Mouse (Mus musculus) midbrain, embryonic 11.5 days (tissue): Measurements from ENCODE around the gene Bcl11b. TPM values are rescaled to one million over a fixed set of nuclear protein-coding genes. Genes with fewer than 3 reads are reported as not detected.

Experiments
- ATAC-seq: fragments of 200-750 bp; cut with Nextera tagmentation; 2 replicates; pipeline ENCODE4 v1.8.0; 2017; ENCODE audit warnings: moderate TSS enrichment, moderate library complexity; ENCODE audit not compliant: low FRiP score
- DNase-seq: peaks from one replicate; pipeline ENCODE4 v3.0.0; 2015; ENCODE audit warnings: low spot score; ENCODE audit errors: missing footprints
- H3K27ac ChIP-seq: fragments of 300-500 bp; sonication (generic); 2 replicates; pipeline ENCODE4 v1.5.1; 2014; ENCODE audit warnings: low read depth, low read length
- H3K27me3 ChIP-seq: fragments of 300-500 bp; sonication (generic); 2 replicates; pipeline ENCODE4 v1.6.1; 2014; ENCODE audit warnings: mild to moderate bottlenecking, low read length, moderate library complexity, mixed read lengths; ENCODE audit not compliant: control insufficient read depth, insufficient read depth
- H3K36me3 ChIP-seq: fragments of 300-500 bp; sonication (generic); 2 replicates; pipeline ENCODE4 v1.6.1; 2014; ENCODE audit warnings: mild to moderate bottlenecking, low read length, moderate library complexity, mixed read lengths; ENCODE audit not compliant: control insufficient read depth, insufficient read depth
- H3K4me1 ChIP-seq: fragments of 300-500 bp; sonication (generic); 2 replicates; pipeline ENCODE4 v1.6.1; 2014; ENCODE audit warnings: low read length; ENCODE audit not compliant: control insufficient read depth, insufficient read depth
- H3K4me2 ChIP-seq: fragments of 300-500 bp; sonication (generic); 2 replicates; pipeline ENCODE4 v1.6.1; 2014; ENCODE audit warnings: mild to moderate bottlenecking, moderate library complexity
- H3K4me3 ChIP-seq: fragments of 300-500 bp; sonication (generic); 2 replicates; pipeline ENCODE4 v1.5.1; 2014; ENCODE audit warnings: low read depth, low read length
- H3K9ac ChIP-seq: fragments of 300-500 bp; sonication (generic); 2 replicates; pipeline ENCODE4 v1.6.1; 2014; ENCODE audit warnings: low read length
- H3K9me3 ChIP-seq: fragments of 300-500 bp; sonication (generic); 2 replicates; pipeline ENCODE4 v1.6.1; 2016; ENCODE audit warnings: low read length; ENCODE audit not compliant: control insufficient read depth
- WGBS: fragments of 180-500 bp; shearing (Covaris S2); extraction: QIAGEN DNeasy Blood & Tissue Kit; methylation state at CpG from one replicate; pipeline ENCODE4 v1.1.7; 2014; 5-methylcytosine and 5-hydroxymethylcytosine counted together
- polyA plus RNA-seq: library from polyadenylated mRNA; unstranded; fragments of >200 nt; fragmentation: Nextera tagmentation; extraction: Ambion mirVana; gene quantifications from 2 replicates; pipeline ENCODE4 v1.2.1, GENCODE M21; 2014

Bcl11b gene
- polyA plus RNA-seq, 1 experiment from 2014 or later = 6.3 TPM

DNA sequence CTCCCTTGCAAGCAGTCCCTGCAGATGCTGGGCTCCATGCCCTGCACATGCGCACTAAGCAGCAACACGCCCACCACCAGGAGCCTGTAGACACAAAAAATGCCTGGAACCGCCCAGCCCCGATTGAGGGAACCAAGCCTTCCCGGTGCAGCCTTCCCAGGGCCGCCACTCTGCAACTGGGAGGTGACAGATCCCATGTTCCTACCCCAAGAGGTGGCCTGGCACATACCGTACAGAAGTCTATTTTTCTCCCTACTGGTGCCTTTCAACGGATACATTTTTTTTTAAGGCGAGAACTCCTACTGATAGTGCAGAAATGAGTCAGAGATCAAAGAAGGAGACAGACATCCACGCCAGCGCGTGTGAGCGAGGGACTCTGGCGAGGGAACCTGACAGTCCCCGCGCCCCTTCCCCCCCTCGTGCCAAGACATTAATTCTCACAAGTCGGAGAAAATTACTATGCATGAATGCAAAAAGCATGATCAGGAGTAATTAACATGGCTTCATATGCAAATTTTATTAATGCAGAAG is 33.5 kb downstream of the Bcl11b start:
- Histone ChIP-seq H3K27ac (no peak overlapping the region; the same call in 1 of the 2 replicates), H3K9me3 (no peaks in the 10 kb centered on the region), H3K4me1 (peaks cover 32% of the 10 kb centered on the region), H3K9ac (no peak overlapping the region), H3K36me3 (no peaks in the 10 kb centered on the region), H3K4me3 (no peak overlapping the region), H3K27me3 (no peaks in the 10 kb centered on the region; the same call in 1 of the 2 replicates), H3K4me2 (no peak overlapping the region)
- WGBS = 51% methylated on average over 18 of the region's 18 CpGs
- no peak for DNase-seq
- ATAC-seq = no peak

DNA sequence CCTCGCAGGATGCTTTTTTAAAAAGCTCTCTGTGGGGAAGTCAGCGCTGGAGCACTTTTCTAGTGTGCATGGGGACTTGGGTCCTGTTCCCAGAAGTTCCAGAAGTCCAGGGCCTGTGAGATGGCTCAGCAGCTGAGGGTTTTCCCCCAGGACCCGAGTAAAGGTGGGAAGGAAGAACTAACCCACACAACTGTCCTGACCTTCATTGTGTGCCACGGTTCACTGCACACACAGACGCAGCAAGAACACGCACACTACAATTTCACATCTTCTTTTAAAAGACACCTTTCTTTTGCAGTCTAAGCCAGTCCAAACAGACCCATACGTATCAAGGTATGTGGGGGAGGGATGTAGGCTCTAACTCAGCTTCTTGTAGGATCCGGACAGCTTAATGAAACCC is 34.3 kb downstream of the Bcl11b start:
- Histone ChIP-seq H3K9ac (no peak overlapping the region), H3K4me2 (no peak overlapping the region)
- ATAC-seq = no peak

DNA sequence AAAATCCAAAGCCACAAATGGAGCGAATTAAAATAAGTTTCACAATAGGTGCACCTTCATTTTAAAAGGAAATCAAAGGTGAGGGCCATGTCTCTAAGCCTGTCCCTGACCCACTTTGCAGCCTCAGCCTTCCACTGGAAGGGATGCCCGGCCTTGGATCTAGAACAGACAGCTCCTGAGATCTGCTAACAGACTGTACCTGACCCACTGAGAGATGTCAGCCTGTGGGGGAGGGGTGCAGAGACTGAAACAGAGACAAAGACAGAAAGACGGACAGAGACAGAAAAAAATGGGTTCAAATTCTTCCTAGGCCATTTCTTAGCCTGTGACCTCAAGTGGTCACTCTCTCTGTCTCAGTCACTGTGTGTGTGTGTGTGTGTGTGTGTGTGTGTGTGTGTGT is 35.1 kb downstream of the Bcl11b start:
- 82% methylated on average over 3 of the region's 3 CpGs for WGBS
- no peaks in the 10 kb centered on the region for H3K9me3 ChIP-seq
- no peaks in the 10 kb centered on the region; the same call in 1 of the 2 replicates for H3K27me3 ChIP-seq
- ATAC-seq (no peak), DNase-seq (no peak)
- no peak overlapping the region for H3K27ac ChIP-seq
- no peaks in the 10 kb centered on the region for H3K36me3 ChIP-seq
- H3K4me2 ChIP-seq = no peak overlapping the region
- peaks cover 18% of the 10 kb centered on the region for H3K4me1 ChIP-seq
- no peak overlapping the region for H3K9ac ChIP-seq
- H3K4me3 ChIP-seq = no peak overlapping the region

More for the DNA sequence above, 34.3 kb downstream of the Bcl11b start:
- no peaks in the 10 kb centered on the region for H3K9me3 ChIP-seq
- no peak overlapping the region for H3K4me3 ChIP-seq
- 77% methylated on average over 8 of the region's 8 CpGs for WGBS
- no peak overlapping the region for H3K27ac ChIP-seq
- no peaks in the 10 kb centered on the region; the same call in 1 of the 2 replicates for H3K27me3 ChIP-seq
- H3K4me1 ChIP-seq = peaks cover 26% of the 10 kb centered on the region
- H3K36me3 ChIP-seq = no peaks in the 10 kb centered on the region
- no peak for DNase-seq

DNA sequence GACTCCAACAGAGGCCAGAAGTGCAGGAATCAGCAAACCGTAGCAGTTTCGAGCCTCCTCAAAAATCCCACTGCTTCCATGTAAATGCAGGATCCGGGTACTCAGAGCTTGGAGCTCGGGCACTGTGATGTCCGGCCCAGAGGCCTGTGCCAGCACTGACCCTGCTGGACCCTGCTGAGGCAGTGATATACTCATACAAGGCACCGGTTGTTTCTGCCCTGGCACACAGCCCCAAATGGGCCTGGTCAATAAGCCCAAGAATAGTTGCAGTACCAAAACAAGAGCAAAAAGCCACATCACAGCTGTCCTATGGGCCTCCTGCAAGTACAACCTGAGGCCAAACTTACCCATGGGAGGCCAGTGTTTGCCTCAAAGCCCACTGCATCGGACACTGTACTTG is 36.4 kb downstream of the Bcl11b start:
- no peaks in the 10 kb centered on the region for H3K27me3 ChIP-seq
- no peak overlapping the region for H3K27ac ChIP-seq
- WGBS = 91% methylated on average over 7 of the region's 7 CpGs
- no peaks in the 10 kb centered on the region for H3K36me3 ChIP-seq
- H3K9ac ChIP-seq = no peak overlapping the region
- no peak for DNase-seq
- no peaks in the 10 kb centered on the region for H3K9me3 ChIP-seq
- no peak overlapping the region for H3K4me3 ChIP-seq
- no peak overlapping the region for H3K4me2 ChIP-seq
- peaks cover 5% of the 10 kb centered on the region for H3K4me1 ChIP-seq
- ATAC-seq = no peak

DNA sequence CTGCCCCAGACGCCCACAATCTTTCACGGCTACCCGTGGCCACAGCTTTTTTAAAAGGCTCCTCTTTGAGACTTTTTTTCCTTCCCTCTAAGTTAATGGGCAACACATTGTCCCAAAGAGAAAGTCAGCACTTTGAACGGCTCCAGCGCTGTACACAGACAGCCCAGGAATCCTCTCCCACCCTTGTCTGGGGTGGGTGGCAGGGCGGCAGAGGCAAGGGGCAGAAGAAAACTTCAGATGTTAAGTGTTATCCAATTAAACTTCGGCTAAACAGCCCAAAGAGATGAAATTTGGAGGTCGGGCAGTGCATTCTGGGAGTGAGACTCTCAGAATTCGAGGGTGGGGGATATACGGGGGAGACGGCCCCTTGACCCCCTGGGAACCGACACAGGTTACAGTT is 38.3 kb downstream of the Bcl11b start:
- no peaks in the 10 kb centered on the region for H3K9me3 ChIP-seq
- no peak overlapping the region for H3K27ac ChIP-seq
- WGBS = 82% methylated on average over 12 of the region's 12 CpGs
- no peaks in the 10 kb centered on the region for H3K36me3 ChIP-seq
- no peak overlapping the region for H3K4me2 ChIP-seq
- DNase-seq (no peak), ATAC-seq (no peak)
- H3K4me3 ChIP-seq = no peak overlapping the region
- no peak overlapping the region for H3K9ac ChIP-seq
- peaks cover 9% of the 10 kb centered on the region for H3K4me1 ChIP-seq
- no peaks in the 10 kb centered on the region for H3K27me3 ChIP-seq

DNA sequence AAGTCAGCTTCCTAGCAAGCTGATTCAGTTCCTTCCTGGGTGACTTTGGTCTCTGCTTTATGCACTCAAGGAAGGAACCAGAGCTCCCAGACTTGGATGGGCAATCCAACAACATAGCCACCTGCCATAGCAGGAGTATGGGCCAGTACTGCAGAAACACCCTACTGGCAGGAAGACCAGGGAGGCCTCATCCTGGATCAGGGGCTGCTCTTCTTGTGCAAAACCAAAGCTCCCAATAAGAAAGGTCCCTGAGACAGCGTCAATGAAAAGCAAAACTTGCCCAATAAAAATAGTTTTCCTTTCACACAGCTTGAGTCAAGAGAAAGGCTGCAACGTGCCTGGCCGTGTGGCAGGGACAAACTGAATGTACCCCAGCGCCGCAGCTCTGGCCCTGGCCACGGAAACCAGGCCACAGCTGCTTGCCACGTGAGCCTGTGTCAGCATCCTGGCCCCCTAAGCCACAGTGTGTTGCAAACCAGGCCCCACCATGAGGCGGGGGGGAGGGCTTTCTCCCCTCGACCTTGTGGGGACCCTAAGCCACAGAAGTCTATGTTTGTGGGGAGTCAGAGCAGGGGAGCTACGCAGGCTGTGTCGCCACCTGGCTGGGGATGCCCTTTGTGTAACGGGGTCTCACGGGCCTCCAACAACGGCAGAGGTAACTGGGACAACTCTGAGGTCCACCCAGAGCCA is 38.9 kb downstream of the Bcl11b start:
- no peak overlapping the region for H3K4me2 ChIP-seq
- 74% methylated on average over 14 of the region's 14 CpGs for WGBS
- H3K4me3 ChIP-seq = no peak overlapping the region
- H3K4me1 ChIP-seq = peaks cover 10% of the 10 kb centered on the region
- no peaks in the 10 kb centered on the region for H3K9me3 ChIP-seq
- no peaks in the 10 kb centered on the region for H3K36me3 ChIP-seq
- ATAC-seq = no peak
- H3K27ac ChIP-seq = no peak overlapping the region
- H3K27me3 ChIP-seq = no peaks in the 10 kb centered on the region
- no peak overlapping the region for H3K9ac ChIP-seq
- DNase-seq = no peak

DNA sequence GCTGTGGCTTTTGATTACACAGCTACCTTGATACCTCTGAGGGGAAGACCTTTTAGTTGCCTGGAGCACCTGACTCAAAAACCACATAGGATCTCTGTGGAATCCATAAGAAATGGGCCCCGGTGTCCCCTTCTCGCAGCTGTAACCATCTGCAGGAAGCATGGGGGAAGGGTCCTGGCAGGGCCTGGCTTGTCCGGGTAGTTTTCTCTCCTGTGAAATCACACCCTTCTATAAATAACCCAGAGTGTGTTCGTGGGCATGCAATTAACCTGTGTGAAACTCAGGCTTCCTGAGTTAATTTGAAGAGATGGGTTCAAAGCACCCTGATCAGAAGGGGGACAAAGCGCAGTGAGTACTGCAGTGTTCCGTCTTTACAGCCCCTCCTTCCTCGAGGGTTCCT is 40.5 kb downstream of the Bcl11b start:
- no peaks in the 10 kb centered on the region for H3K9me3 ChIP-seq
- WGBS = 78% methylated on average over 7 of the region's 7 CpGs
- H3K9ac ChIP-seq = no peak overlapping the region
- ATAC-seq = no peak
- DNase-seq = no peak
- no peak overlapping the region for H3K4me2 ChIP-seq
- H3K27ac ChIP-seq = no peak overlapping the region
- H3K36me3 ChIP-seq = no peaks in the 10 kb centered on the region
- H3K27me3 ChIP-seq = no peaks in the 10 kb centered on the region
- H3K4me3 ChIP-seq = no peak overlapping the region
- peaks cover 10% of the 10 kb centered on the region for H3K4me1 ChIP-seq

DNA sequence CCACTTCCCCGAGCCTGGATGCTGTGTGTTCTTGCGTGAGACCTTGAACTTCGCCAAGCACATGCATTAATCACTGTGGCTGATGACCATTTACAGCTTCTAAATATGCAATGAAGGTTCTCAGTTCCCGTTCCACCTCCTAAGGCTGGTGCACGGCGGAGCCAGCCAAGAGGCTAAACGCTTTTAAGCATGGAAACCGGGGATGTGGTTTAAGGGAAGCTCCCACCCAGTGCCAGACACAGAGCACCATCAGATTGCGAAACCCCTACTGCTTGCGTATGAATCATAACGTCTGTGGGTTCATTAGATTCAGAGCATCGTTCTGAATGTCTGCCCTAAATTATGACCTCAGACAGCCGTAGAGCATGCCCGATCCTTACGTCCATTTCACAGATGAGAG is 41.6 kb downstream of the Bcl11b start:
- no peak for ATAC-seq
- WGBS = 85% methylated on average over 15 of the region's 15 CpGs

DNA sequence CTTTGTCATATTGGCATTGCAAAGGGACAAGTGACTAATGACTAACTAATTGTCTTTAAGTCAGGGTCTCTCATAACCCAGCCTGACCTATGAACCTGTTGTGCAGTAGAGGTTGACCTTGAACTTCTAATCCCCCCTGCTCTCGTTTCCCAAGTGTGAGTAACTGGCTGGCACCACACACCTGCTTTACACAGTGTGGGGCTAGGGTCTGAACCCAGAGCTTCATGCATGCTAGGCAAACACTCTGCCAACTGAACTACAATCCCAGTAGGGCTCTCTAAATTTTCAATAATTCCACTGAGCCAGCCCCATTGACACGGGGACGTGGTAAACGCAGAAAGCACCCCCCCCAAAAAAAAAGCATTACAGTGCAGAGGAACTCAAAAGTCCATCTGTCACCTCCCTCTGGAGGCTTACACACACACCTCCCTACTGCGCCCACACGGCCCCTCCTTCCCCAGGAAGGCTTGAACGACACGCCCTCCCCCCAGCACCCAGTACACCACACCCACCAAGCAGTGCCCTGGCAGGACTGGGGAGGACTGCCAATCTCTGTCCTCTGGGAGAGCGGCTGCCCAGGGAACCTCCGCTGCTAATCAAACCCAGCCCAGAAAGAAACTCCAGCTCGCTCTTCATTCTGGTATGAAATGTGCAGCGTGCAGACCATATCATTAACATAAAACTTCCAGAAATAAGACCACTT is 42.5 kb downstream of the Bcl11b start:
- Histone ChIP-seq H3K27me3 (no peaks in the 10 kb centered on the region), H3K36me3 (no peaks in the 10 kb centered on the region), H3K9ac (no peak overlapping the region), H3K4me2 (no peak overlapping the region), H3K9me3 (no peaks in the 10 kb centered on the region), H3K27ac (no peak overlapping the region), H3K4me3 (no peak overlapping the region), H3K4me1 (peaks cover 10% of the 10 kb centered on the region)
- ATAC-seq (no peak), DNase-seq (no peak)
- 68% methylated on average over 12 of the region's 12 CpGs for WGBS

More for the DNA sequence above, 41.6 kb downstream of the Bcl11b start:
- Histone ChIP-seq H3K9ac (no peak overlapping the region), H3K9me3 (no peaks in the 10 kb centered on the region), H3K27ac (no peak overlapping the region), H3K4me3 (no peak overlapping the region), H3K4me1 (peaks cover 10% of the 10 kb centered on the region), H3K27me3 (no peaks in the 10 kb centered on the region), H3K36me3 (no peaks in the 10 kb centered on the region), H3K4me2 (no peak overlapping the region)
- no peak for DNase-seq
